In the genomic region with DNA sequence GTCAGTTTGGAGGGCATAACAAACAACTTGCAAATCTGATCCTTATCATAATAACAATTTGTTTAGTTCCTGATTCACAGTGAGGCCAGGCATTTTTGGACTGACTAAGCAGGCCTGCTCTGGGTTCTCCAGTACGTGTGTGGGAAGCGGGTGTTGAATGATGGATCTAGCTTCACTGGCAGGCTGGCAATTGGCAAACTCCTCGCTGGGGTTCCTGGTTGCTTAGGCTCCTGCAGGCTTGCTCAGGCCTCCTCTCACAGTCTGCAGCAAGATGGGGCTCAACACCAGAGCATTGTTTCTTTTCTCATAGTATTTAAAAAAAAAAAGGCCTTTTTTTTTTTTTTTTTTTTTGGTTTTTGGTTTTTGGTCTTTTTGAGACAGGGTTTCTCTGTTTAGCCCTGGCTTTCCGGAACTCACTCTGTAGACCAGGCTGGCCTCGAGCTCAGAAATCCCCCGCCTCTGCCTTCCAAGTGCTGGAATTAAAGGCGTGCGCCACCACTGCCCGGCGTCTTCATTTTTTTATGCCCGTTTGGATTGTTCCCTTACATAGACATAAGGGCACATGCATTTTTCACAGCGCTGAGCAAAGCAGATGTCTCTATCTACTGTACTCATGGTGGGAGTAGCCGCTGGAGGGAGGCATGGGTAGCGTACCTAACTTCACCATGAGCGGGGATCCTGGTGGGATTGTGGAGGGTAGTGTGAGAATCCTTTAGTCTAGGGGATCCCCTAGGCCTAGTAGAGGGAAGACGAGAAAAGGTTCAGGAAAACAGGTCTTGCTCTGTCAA, we compare ENCODE assay signal across 8 mouse cellular contexts. TPM values are rescaled to one million over a fixed set of nuclear protein-coding genes. Genes with fewer than 3 reads are reported as not detected.
DNase-seq lines count a peak whose midpoint lies in the region; ATAC-seq and TF ChIP-seq lines count a peak whose summit lies in the region.

No protein-coding gene starts in this region.

- peak overlapping the region; percentile 90 for H3K27ac ChIP-seq in MEL (ENCODE audit: control insufficient read depth, low read depth, low read length)
- peak overlapping the region; percentile 95 for H3K27ac ChIP-seq in forebrain, embryonic 12.5 days
- H3K27ac ChIP-seq in lung, embryonic 15.5 days, result peak overlapping the region; percentile 98

- TF ChIP-seq POLR2A in MEL (IDR thresholded peaks at IDR 0.05; ENCODE audit: control insufficient read depth in 1 of 2, insufficient read depth in 1 of 2, low read depth in 1 of 2, low read length in 2 of 2, poor library complexity in 1 of 2), result no peak
- TF ChIP-seq POLR2A in brain, embryonic 14.5 days (IDR thresholded peaks at IDR 0.05; ENCODE audit: borderline replicate concordance, extremely low read depth, insufficient read depth, insufficient read length, poor library complexity, severe bottlenecking), result no peak

- peak overlapping the region; percentile 59 to 61 for H3K4me3 ChIP-seq in MEL (ENCODE audit: control insufficient read depth in 1 of 2, insufficient read depth in 1 of 2, low read depth in 2 of 2, low read length in 2 of 2)
- H3K4me3 ChIP-seq in forebrain, embryonic 12.5 days (replicated peaks), result peak overlapping the region; percentile 90
- peak overlapping the region; percentile 93 for H3K4me3 ChIP-seq in lung, embryonic 15.5 days

- peak in 2 of 3 experiments; percentile 5 to 9; a peak in 1 of 6 replicates for TF ChIP-seq CTCF in MEL (IDR thresholded peaks at IDR 0.05 in 2 of 3, conservative IDR thresholded peaks at IDR 0.05 in 1 of 3; ENCODE audit: control insufficient read depth in 1 of 3, insufficient read depth in 1 of 3, low read depth in 2 of 3, low read length in 3 of 3, poor library complexity in 1 of 3, severe bottlenecking in 1 of 3)
- TF ChIP-seq CTCF in brain, embryonic 14.5 days (IDR thresholded peaks at IDR 0.05; ENCODE audit: borderline replicate concordance, extremely low read depth, insufficient read depth, insufficient read length), result no peak

- peaks cover 0 to 13% of the 10 kb centered on the region in 2 experiments; a peak in 2 of 4 replicates for H3K36me3 ChIP-seq in MEL (ENCODE audit: control insufficient read depth in 1 of 2, insufficient read depth in 2 of 2, low read length in 2 of 2)
- peaks cover 5% of the 10 kb centered on the region; the same call in 1 of the 2 replicates for H3K36me3 ChIP-seq in forebrain, embryonic 12.5 days (replicated peaks)
- peaks cover 8% of the 10 kb centered on the region; the same call in 1 of the 2 replicates for H3K36me3 ChIP-seq in lung, embryonic 15.5 days

- intact Hi-C loops in heart, postnatal 36 days (cut with DNase I), result no loop called here

- peaks cover 6% of the 10 kb centered on the region for H3K79me2 ChIP-seq in MEL (ENCODE audit: control insufficient read depth, insufficient read depth, low read length, poor library complexity)

- peaks cover 9 to 10% of the 10 kb centered on the region in 2 experiments for H3K4me1 ChIP-seq in MEL (ENCODE audit: control insufficient read depth in 1 of 2, insufficient read depth in 2 of 2, low read length in 2 of 2)
- peaks cover 18% of the 10 kb centered on the region for H3K4me1 ChIP-seq in forebrain, embryonic 12.5 days
- H3K4me1 ChIP-seq in lung, embryonic 15.5 days, result peaks cover 22% of the 10 kb centered on the region

- 32% methylated on average over 16 of the region's 16 CpGs for WGBS in forebrain, embryonic 12.5 days
- whole genome bisulfite sequencing in lung, embryonic 15.5 days, result 17% methylated on average over 16 of the region's 16 CpGs

- DNase-seq in MEL (ENCODE audit: low read depth, low spot score), result peak; percentile 79
- peak; percentile 59 for DNase-seq in brain, embryonic 14.5 days (ENCODE audit: low read depth)
- peak; percentile 16 to 65 for DNase-seq in heart, postnatal 36 days
- DNase-seq in layer of hippocampus, postnatal 10 days (ENCODE audit: low spot score in 2 of 2), result peak; percentile 54 to 70
- DNase-seq in ovary, adult 18-20 months (ENCODE audit: low spot score), result peak; percentile 26
- DNase-seq in urinary bladder, postnatal 36 days (ENCODE audit: low spot score in 2 of 2), result peak; percentile 18 to 39

- peak overlapping the region; percentile 60 for H3K4me2 ChIP-seq in forebrain, embryonic 12.5 days
- H3K4me2 ChIP-seq in lung, embryonic 15.5 days, result peak overlapping the region; percentile 67

- H3K9ac ChIP-seq in MEL (ENCODE audit: control insufficient read depth, low read depth, low read length, poor library complexity, severe bottlenecking), result peak overlapping the region; percentile 88
- peak overlapping the region; percentile 55 for H3K9ac ChIP-seq in forebrain, embryonic 12.5 days
- peak overlapping the region; percentile 52 for H3K9ac ChIP-seq in lung, embryonic 15.5 days

- H3K9me3 ChIP-seq in MEL (replicated peaks; ENCODE audit: insufficient read depth, low read length), result no peaks in the 10 kb centered on the region
- no peaks in the 10 kb centered on the region for H3K9me3 ChIP-seq in forebrain, embryonic 12.5 days
- no peaks in the 10 kb centered on the region for H3K9me3 ChIP-seq in lung, embryonic 15.5 days

- H3K27me3 ChIP-seq in MEL (ENCODE audit: control insufficient read depth in 1 of 2, insufficient read depth in 2 of 2, low read length in 2 of 2), result no peaks in the 10 kb centered on the region
- H3K27me3 ChIP-seq in forebrain, embryonic 12.5 days, result no peaks in the 10 kb centered on the region
- H3K27me3 ChIP-seq in lung, embryonic 15.5 days, result no peaks in the 10 kb centered on the region

- peak; percentile 37; the same call in 1 of the 2 replicates for ATAC-seq in forebrain, embryonic 12.5 days (ENCODE audit: low FRiP score)
- ATAC-seq in lung, embryonic 15.5 days (ENCODE audit: borderline replicate concordance, extremely low read depth, low FRiP score, low TSS enrichment), result peak; percentile 27

- no peak for TF ChIP-seq RAD21 in MEL (IDR thresholded peaks at IDR 0.05; ENCODE audit: low read depth, low read length)

- TF ChIP-seq EP300 in MEL (IDR thresholded peaks at IDR 0.05; ENCODE audit: low read depth in 1 of 2, low read length in 2 of 2), result no peak; a peak in 1 of 4 replicates

TF ChIP-seq in MEL, 35 proteins besides CTCF, POLR2A, EP300 and RAD21:
- TF ChIP-seq ZNF384 (IDR thresholded peaks at IDR 0.05; ENCODE audit: low read depth, low read length) (peak; percentile 89), SIN3A (IDR thresholded peaks at IDR 0.05; ENCODE audit: low read length) (peak; percentile 38; the same call in 1 of the 2 replicates), CHD1 (IDR thresholded peaks at IDR 0.05; ENCODE audit: low read depth, low read length) (peak; percentile 92), MAZ (IDR thresholded peaks at IDR 0.05; ENCODE audit: low read depth, low read length) (no peak), POLR2AphosphoS5 (IDR thresholded peaks at IDR 0.05; ENCODE audit: borderline replicate concordance, low read depth, low read length) (no peak)
TF ChIP-seq in MEL: peak in this region for 3.

RNA-seq across cellular contexts. Expression of a gene that starts 0.6 kb away (rescaled TPM):
- 38.3 and 45.0 TPM in 2 replicates for total RNA-seq in MEL (2012; rRNA removed)
- polyA plus RNA-seq in MEL (2012; ENCODE audit: insufficient read depth in 1 of 2, insufficient read length in 2 of 2, low read depth in 1 of 2, low replicate concordance in 2 of 2, missing spikeins in 1 of 2), result 10 to 100 TPM in 1 of 2 experiments, not detected in 1; 59.6 TPM
- 57.8 and 58.5 TPM in 2 replicates for polyA plus RNA-seq in brain, embryonic 14.5 days (2012; rRNA removed)
- 36.4 and 39.2 TPM in 2 replicates for polyA plus RNA-seq in forebrain, embryonic 12.5 days (2016; fragmentation: Nextera tagmentation; extraction: Ambion mirVana)
- 10 to 100 TPM; 38.0 to 39.3 TPM for total RNA-seq in heart, postnatal 36 days (2021)
- total RNA-seq in layer of hippocampus, postnatal 10 days (2021), result 10 to 100 TPM; 71.7 to 75.3 TPM
- polyA plus RNA-seq in lung, embryonic 15.5 days (2015; fragmentation: Nextera tagmentation; extraction: Ambion mirVana), result 33.5 and 33.9 TPM in 2 replicates

RNA-seq across cellular contexts. Expression of a gene that starts 45.8 kb away (rescaled TPM):
- total RNA-seq in MEL (2012; rRNA removed), result 0.07 TPM in 1 of 2 replicates, not detected in the other
- not detected for polyA plus RNA-seq in MEL (2012; ENCODE audit: insufficient read depth in 1 of 2, insufficient read length in 2 of 2, low read depth in 1 of 2, low replicate concordance in 2 of 2, missing spikeins in 1 of 2)
- 10.8 and 11.9 TPM in 2 replicates for polyA plus RNA-seq in brain, embryonic 14.5 days (2012; rRNA removed)
- 6.6 and 10.1 TPM in 2 replicates for polyA plus RNA-seq in forebrain, embryonic 12.5 days (2016; fragmentation: Nextera tagmentation; extraction: Ambion mirVana)
- under 1 TPM; 0.49 to 0.53 TPM for total RNA-seq in heart, postnatal 36 days (2021)
- total RNA-seq in layer of hippocampus, postnatal 10 days (2021), result 1 to 10 TPM; 1.5 to 2.4 TPM
- polyA plus RNA-seq in lung, embryonic 15.5 days (2015; fragmentation: Nextera tagmentation; extraction: Ambion mirVana), result 36.3 and 37.2 TPM in 2 replicates

Comparison
In these comparisons a context has a peak if more than half of its experiments do, and no peak if none do; other contexts are left out.
1. Peak in every context shown above with its lines: DNase-seq, ATAC-seq, H3K4me3 ChIP-seq and H3K27ac ChIP-seq.
2. DNase-seq: peak in every context shown above with its lines; median percentile 79 in MEL; 62 in layer of hippocampus, postnatal 10 days; 59 in brain, embryonic 14.5 days; 40 in heart, postnatal 36 days; 28 in urinary bladder, postnatal 36 days; 26 in ovary, adult 18-20 months.